Mouse (Mus musculus): Measurements from ENCODE around the gene Scgb2b24. TPM values are rescaled to one million over a fixed set of nuclear protein-coding genes. Genes with fewer than 3 reads are reported as not detected.

Scgb2b24 gene
- not detected for total RNA-seq (2021)
- long read RNA-seq, experiment 1, result 0 reads
- long read RNA-seq, experiment 2, result 0 reads

- no peak for DNase-seq (ENCODE audit: low spot score in 2 of 2)
Observed at GRCm38 (mm10) chr7:33739212-33739611, at the start of gene Scgb2b24. Scgb2b24 (minus strand) TSS chr7:33739312.

GRCm38 (mm10) chr7:33743499-33743898, 4.4 kb upstream of the Scgb2b24 start, which contains the start of gene Scgb1b24:
Scgb1b24 (plus strand) TSS chr7:33743799.
- no peak for DNase-seq (ENCODE audit: low spot score in 2 of 2)

- no peak for DNase-seq (ENCODE audit: low spot score in 2 of 2)
Observed at GRCm38 (mm10) chr7:33689864-33690263, 49.2 kb downstream of the Scgb2b24 start.

Other genes starting within 250 kb of the Scgb2b24 start
- not detected for gene Scgb2b21, start 218.9 kb downstream of the Scgb2b24 start, total RNA-seq (2021)
- gene Scgb1b24, start 4.5 kb upstream of the Scgb2b24 start, total RNA-seq (2021), result not detected
- not detected for gene Scgb2b26, start 205.7 kb upstream of the Scgb2b24 start, total RNA-seq (2021)